Mouse (Mus musculus) G1E (cell line): ENCODE results near the gene Igf1.

Experiments
- CTCF ChIP-seq: IDR thresholded peaks from 2 replicates; pipeline ENCODE4 v1.5.1; 2012; ENCODE audit warnings: low read depth, low read length, inconsistent platforms, mixed read lengths
- GATA1 ChIP-seq: IDR thresholded peaks from 2 replicates; pipeline ENCODE4 v1.6.1; 2012; ENCODE audit warnings: borderline replicate concordance, low read length, inconsistent platforms, mixed read lengths
- GATA2 ChIP-seq: IDR thresholded peaks from 2 replicates; pipeline ENCODE4 v1.6.1; 2012; ENCODE audit warnings: low read depth, low read length, inconsistent platforms, borderline replicate concordance
- POLR2AphosphoS5 ChIP-seq: IDR thresholded peaks from 2 replicates; pipeline ENCODE4 v1.6.1; 2012; ENCODE audit warnings: low read depth, low read length, inconsistent platforms; ENCODE audit not compliant: insufficient replicate concordance
- TAL1 ChIP-seq: conservative IDR thresholded peaks from 2 replicates; pipeline ENCODE4 v1.6.1; 2012; ENCODE audit warnings: low read depth, low read length, inconsistent platforms, mixed read lengths

- no peak for TF ChIP-seq TAL1
- TF ChIP-seq GATA1, result no peak
- TF ChIP-seq CTCF, result no peak
- no peak for TF ChIP-seq POLR2AphosphoS5
- no peak for TF ChIP-seq GATA2
These were observed 116.0 kb downstream of the Igf1 start for GRCm38 (mm10) chr10:87973911-87974631.
